Mouse (Mus musculus): ENCODE measurements around the gene B3galt1.

DNA sequence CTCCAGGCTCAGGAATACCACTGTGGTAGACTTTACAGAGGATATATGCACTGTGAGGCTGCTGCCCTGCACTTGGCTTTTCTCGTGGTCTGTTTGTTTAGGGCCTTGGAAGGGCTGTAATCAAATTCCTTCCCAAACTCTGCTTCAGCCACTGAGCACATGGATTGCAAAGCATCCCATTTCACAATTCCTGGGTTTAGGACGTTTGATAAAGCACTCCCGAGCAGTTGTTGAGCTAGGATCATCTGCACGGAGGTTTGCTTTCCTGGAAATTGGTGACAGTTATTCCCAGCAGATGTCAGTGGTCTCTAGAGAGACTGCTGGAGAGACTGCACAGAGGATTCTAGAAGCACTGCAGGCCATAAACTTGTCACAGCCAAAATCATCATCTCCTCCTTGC lies 520.4 kb downstream of the B3galt1 start:
- TF ChIP-seq CTCF (conservative IDR thresholded peaks at IDR 0.05; ENCODE audit: low read length) = no peak
- no peak for TF ChIP-seq POU5F1 (IDR thresholded peaks at IDR 0.05; ENCODE audit: borderline replicate concordance, low read length)
